Mouse (Mus musculus): ENCODE results near the gene Trpm4. TPM values are rescaled to one million over a fixed set of nuclear protein-coding genes. Genes with fewer than 3 reads are reported as not detected.

Trpm4 gene
- polyA plus RNA-seq, 1 experiment from 2014 or later, result 6.8 TPM

DNA sequence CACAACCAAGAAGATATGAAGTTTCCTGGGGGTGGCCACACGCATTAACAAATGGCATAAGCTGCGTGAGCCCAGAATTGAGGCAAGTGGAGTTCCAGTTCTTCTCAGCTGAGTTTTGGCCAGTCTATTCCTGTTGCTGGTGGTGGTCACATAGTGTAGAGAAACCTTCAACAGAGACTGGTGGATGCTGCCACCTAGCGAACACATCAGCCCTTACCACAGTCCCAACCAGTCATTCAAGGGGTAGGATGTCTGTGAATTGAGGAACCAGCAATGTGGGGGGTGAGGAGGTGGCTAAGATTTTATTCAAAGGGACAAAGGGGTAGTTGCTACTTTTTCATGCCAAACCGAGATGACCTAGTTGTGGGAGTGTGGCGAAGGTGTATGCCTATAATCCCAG, 33.8 kb downstream of the Trpm4 start:
- H3K4me3 ChIP-seq (ENCODE audit: low read depth, low read length), result no peak overlapping the region
- no peak overlapping the region for H3K9ac ChIP-seq (ENCODE audit: low read length)
- WGBS, result 12% methylated on average over 5 of the region's 5 CpGs
- H3K4me2 ChIP-seq (ENCODE audit: low read depth, low read length, severe bottlenecking), result no peak overlapping the region
- no peaks in the 10 kb centered on the region for H3K4me1 ChIP-seq (replicated peaks; ENCODE audit: control insufficient read depth, insufficient read depth, low read length)
- H3K9me3 ChIP-seq (ENCODE audit: control insufficient read depth, low read length), result no peaks in the 10 kb centered on the region
- H3K36me3 ChIP-seq (ENCODE audit: control insufficient read depth, insufficient read depth, low read length), result no peaks in the 10 kb centered on the region
- ATAC-seq (replicated peaks; ENCODE audit: low FRiP score) (peak; percentile 69; the same call in 1 of the 2 replicates), DNase-seq (ENCODE audit: low spot score) (peak; percentile 72)
- H3K27me3 ChIP-seq (ENCODE audit: control insufficient read depth, insufficient read depth, low read length), result no peaks in the 10 kb centered on the region
- H3K27ac ChIP-seq (ENCODE audit: low read depth, low read length), result no peak overlapping the region

GRCm38 (mm10) chr7:45297563-45297962, 36.0 kb downstream of the Trpm4 start:
- DNase-seq (ENCODE audit: low spot score) (no peak), ATAC-seq (replicated peaks; ENCODE audit: low FRiP score) (no peak)
- Histone ChIP-seq H3K4me1 (replicated peaks; ENCODE audit: control insufficient read depth, insufficient read depth, low read length) (no peaks in the 10 kb centered on the region), H3K36me3 (ENCODE audit: control insufficient read depth, insufficient read depth, low read length) (no peaks in the 10 kb centered on the region), H3K9me3 (ENCODE audit: control insufficient read depth, low read length) (no peaks in the 10 kb centered on the region), H3K27me3 (ENCODE audit: control insufficient read depth, insufficient read depth, low read length) (no peaks in the 10 kb centered on the region), H3K9ac (ENCODE audit: low read length) (no peak overlapping the region), H3K4me2 (ENCODE audit: low read depth, low read length, severe bottlenecking) (no peak overlapping the region), H3K27ac (ENCODE audit: low read depth, low read length) (no peak overlapping the region), H3K4me3 (ENCODE audit: low read depth, low read length) (no peak overlapping the region)
- WGBS, result 58% methylated on average over 3 of the region's 3 CpGs

- Histone ChIP-seq H3K4me1 (replicated peaks; ENCODE audit: control insufficient read depth, insufficient read depth, low read length) (no peaks in the 10 kb centered on the region), H3K4me3 (ENCODE audit: low read depth, low read length) (no peak overlapping the region), H3K9me3 (ENCODE audit: control insufficient read depth, low read length) (no peaks in the 10 kb centered on the region), H3K4me2 (ENCODE audit: low read depth, low read length, severe bottlenecking) (no peak overlapping the region), H3K9ac (ENCODE audit: low read length) (no peak overlapping the region), H3K27ac (ENCODE audit: low read depth, low read length) (no peak overlapping the region), H3K36me3 (ENCODE audit: control insufficient read depth, insufficient read depth, low read length) (no peaks in the 10 kb centered on the region), H3K27me3 (ENCODE audit: control insufficient read depth, insufficient read depth, low read length) (no peaks in the 10 kb centered on the region)
- 88% methylated on average over 1 of the region's 1 CpGs for WGBS
- ATAC-seq (replicated peaks; ENCODE audit: low FRiP score), result no peak
- DNase-seq (ENCODE audit: low spot score), result no peak
These were observed 37.0 kb downstream of the Trpm4 start for GRCm38 (mm10) chr7:45296626-45297025.

GRCm38 (mm10) chr7:45286486-45286885, 47.1 kb downstream of the Trpm4 start:
- 87% methylated on average over 13 of the region's 13 CpGs for WGBS
- Histone ChIP-seq H3K36me3 (ENCODE audit: control insufficient read depth, insufficient read depth, low read length) (no peaks in the 10 kb centered on the region), H3K27me3 (ENCODE audit: control insufficient read depth, insufficient read depth, low read length) (no peaks in the 10 kb centered on the region), H3K4me2 (ENCODE audit: low read depth, low read length, severe bottlenecking) (no peak overlapping the region), H3K4me1 (replicated peaks; ENCODE audit: control insufficient read depth, insufficient read depth, low read length) (no peaks in the 10 kb centered on the region), H3K4me3 (ENCODE audit: low read depth, low read length) (no peak overlapping the region), H3K9me3 (ENCODE audit: control insufficient read depth, low read length) (no peaks in the 10 kb centered on the region), H3K9ac (ENCODE audit: low read length) (no peak overlapping the region), H3K27ac (ENCODE audit: low read depth, low read length) (no peak overlapping the region)
- no peak for DNase-seq (ENCODE audit: low spot score)
- ATAC-seq (replicated peaks; ENCODE audit: low FRiP score), result no peak

GRCm38 (mm10) chr7:45277136-45277760, 56.3 kb downstream of the Trpm4 start, which contains the start of gene Slc6a21:
Slc6a21 (plus strand) TSS chr7:45277513.
- WGBS, result 7% methylated on average over 44 of the region's 44 CpGs
- Histone ChIP-seq H3K36me3 (ENCODE audit: control insufficient read depth, insufficient read depth, low read length) (no peaks in the 10 kb centered on the region), H3K4me1 (replicated peaks; ENCODE audit: control insufficient read depth, insufficient read depth, low read length) (no peaks in the 10 kb centered on the region), H3K9ac (ENCODE audit: low read length) (0 out of 2 replicates have a peak within 1 kb of the TSS, but pooled peaks have one; percentile 3), H3K4me3 (ENCODE audit: low read depth, low read length) (peak within 1 kb of the TSS; percentile 24), H3K27me3 (ENCODE audit: control insufficient read depth, insufficient read depth, low read length) (no peaks in the 10 kb centered on the region), H3K4me2 (ENCODE audit: low read depth, low read length, severe bottlenecking) (peak within 1 kb of the TSS; percentile 55), H3K27ac (ENCODE audit: low read depth, low read length) (no peak within 1 kb of the TSS), H3K9me3 (ENCODE audit: control insufficient read depth, low read length) (no peaks in the 10 kb centered on the region)
- peak; percentile 89 for DNase-seq (ENCODE audit: low spot score)
- no peak for ATAC-seq (replicated peaks; ENCODE audit: low FRiP score)

- H3K27me3 ChIP-seq (ENCODE audit: control insufficient read depth, insufficient read depth, low read length), result no peaks in the 10 kb centered on the region
- ATAC-seq (replicated peaks; ENCODE audit: low FRiP score), result no peak
- 89% methylated on average over 8 of the region's 8 CpGs for WGBS
These were observed 59.9 kb downstream of the Trpm4 start for GRCm38 (mm10) chr7:45273672-45274071.

GRCm38 (mm10) chr7:45272786-45273412, 60.7 kb downstream of the Trpm4 start:
- H3K9ac ChIP-seq (ENCODE audit: low read length), result no peak overlapping the region
- no peaks in the 10 kb centered on the region; the same call in 1 of the 2 replicates for H3K9me3 ChIP-seq (ENCODE audit: control insufficient read depth, low read length)
- H3K4me2 ChIP-seq (ENCODE audit: low read depth, low read length, severe bottlenecking), result no peak overlapping the region
- DNase-seq (ENCODE audit: low spot score), result no peak
- H3K4me3 ChIP-seq (ENCODE audit: low read depth, low read length), result no peak overlapping the region
- 49% methylated on average over 10 of the region's 10 CpGs for WGBS
- H3K4me1 ChIP-seq (replicated peaks; ENCODE audit: control insufficient read depth, insufficient read depth, low read length), result no peaks in the 10 kb centered on the region
- H3K27me3 ChIP-seq (ENCODE audit: control insufficient read depth, insufficient read depth, low read length), result no peaks in the 10 kb centered on the region
- ATAC-seq (replicated peaks; ENCODE audit: low FRiP score), result 0 out of 2 replicates have a peak, but pooled peaks have one; percentile 15
- H3K27ac ChIP-seq (ENCODE audit: low read depth, low read length), result 0 out of 2 replicates have a peak overlapping the region, but pooled peaks have one; percentile 31
- H3K36me3 ChIP-seq (ENCODE audit: control insufficient read depth, insufficient read depth, low read length), result no peaks in the 10 kb centered on the region

More at GRCm38 (mm10) chr7:45273672-45274071, 59.9 kb downstream of the Trpm4 start:
- Histone ChIP-seq H3K4me1 (replicated peaks; ENCODE audit: control insufficient read depth, insufficient read depth, low read length) (no peaks in the 10 kb centered on the region), H3K36me3 (ENCODE audit: control insufficient read depth, insufficient read depth, low read length) (no peaks in the 10 kb centered on the region), H3K4me2 (ENCODE audit: low read depth, low read length, severe bottlenecking) (no peak overlapping the region), H3K9ac (ENCODE audit: low read length) (no peak overlapping the region), H3K9me3 (ENCODE audit: control insufficient read depth, low read length) (no peaks in the 10 kb centered on the region; the same call in 1 of the 2 replicates), H3K4me3 (ENCODE audit: low read depth, low read length) (no peak overlapping the region), H3K27ac (ENCODE audit: low read depth, low read length) (no peak overlapping the region)
- DNase-seq (ENCODE audit: low spot score), result no peak

GRCm38 (mm10) chr7:45265518-45265917, 68.1 kb downstream of the Trpm4 start:
- DNase-seq (ENCODE audit: low spot score) (peak; percentile 23), ATAC-seq (replicated peaks; ENCODE audit: low FRiP score) (no peak)
- H3K4me2 ChIP-seq (ENCODE audit: low read depth, low read length, severe bottlenecking), result no peak overlapping the region
- no peaks in the 10 kb centered on the region for H3K4me1 ChIP-seq (replicated peaks; ENCODE audit: control insufficient read depth, insufficient read depth, low read length)
- WGBS, result 82% methylated on average over 1 of the region's 1 CpGs
- no peak overlapping the region for H3K4me3 ChIP-seq (ENCODE audit: low read depth, low read length)
- no peaks in the 10 kb centered on the region for H3K36me3 ChIP-seq (ENCODE audit: control insufficient read depth, insufficient read depth, low read length)
- H3K9me3 ChIP-seq (ENCODE audit: control insufficient read depth, low read length), result no peaks in the 10 kb centered on the region
- H3K27me3 ChIP-seq (ENCODE audit: control insufficient read depth, insufficient read depth, low read length), result no peaks in the 10 kb centered on the region
- no peak overlapping the region for H3K27ac ChIP-seq (ENCODE audit: low read depth, low read length)
- H3K9ac ChIP-seq (ENCODE audit: low read length), result no peak overlapping the region

All from forebrain, embryonic 11.5 days (tissue).